Mouse (Mus musculus) heart, embryonic 16.5 days (tissue): ENCODE measurements at regions not wholly inside any gene's neighbourhood (a gene's known extent, or its start where the extent isn't known, plus 50 kb on each side); places are given as distances from the start of the nearest gene placed in this dataset.

Source experiments
- ATAC-seq: fragments of 200-750 bp; cut with Nextera tagmentation; replicated peaks from 2 replicates; pipeline ENCODE4 v1.8.0; 2017; ENCODE audit warnings: moderate number of reproducible peaks; ENCODE audit not compliant: insufficient read depth, low FRiP score; ENCODE audit errors: extremely low read depth
- H3K27ac ChIP-seq: fragments of 300-500 bp; sonication (generic); 2 replicates; pipeline ENCODE4 v1.5.1; 2014; ENCODE audit warnings: mild to moderate bottlenecking, low read length, control low read depth, moderate library complexity
- H3K27me3 ChIP-seq: fragments of 300-500 bp; sonication (generic); 2 replicates; pipeline ENCODE4 v1.6.1; 2014; ENCODE audit warnings: low read length, mixed read lengths; ENCODE audit not compliant: control insufficient read depth, insufficient read depth
- H3K36me3 ChIP-seq: fragments of 300-500 bp; sonication (generic); 2 replicates; pipeline ENCODE4 v1.6.1; 2014; ENCODE audit not compliant: control insufficient read depth, insufficient read depth
- H3K4me1 ChIP-seq: fragments of 300-500 bp; sonication (generic); 2 replicates; pipeline ENCODE4 v1.6.1; 2014; ENCODE audit warnings: low read length, mixed read lengths; ENCODE audit not compliant: control insufficient read depth, insufficient read depth
- H3K4me2 ChIP-seq: fragments of 300-500 bp; sonication (generic); 2 replicates; pipeline ENCODE4 v1.6.1; 2014; ENCODE audit warnings: low read depth, mild to moderate bottlenecking, control low read depth, low read length
- H3K4me3 ChIP-seq: fragments of 300-500 bp; sonication (generic); 2 replicates; pipeline ENCODE4 v1.5.1; 2014; ENCODE audit warnings: mild to moderate bottlenecking, control low read depth, low read length
- H3K9ac ChIP-seq: fragments of 300-500 bp; sonication (generic); 2 replicates; pipeline ENCODE4 v1.6.1; 2014; ENCODE audit warnings: low read length, control low read depth
- H3K9me3 ChIP-seq: fragments of 300-500 bp; sonication (generic); replicated peaks from 2 replicates; pipeline ENCODE4 v1.6.1; 2016; ENCODE audit warnings: low read length; ENCODE audit not compliant: control insufficient read depth
- WGBS: fragments of 180-500 bp; shearing (Covaris S2); extraction: QIAGEN DNeasy Blood & Tissue Kit; methylation state at CpG from one replicate; pipeline ENCODE4 v1.1.7; 2014; 5-methylcytosine and 5-hydroxymethylcytosine counted together

DNA sequence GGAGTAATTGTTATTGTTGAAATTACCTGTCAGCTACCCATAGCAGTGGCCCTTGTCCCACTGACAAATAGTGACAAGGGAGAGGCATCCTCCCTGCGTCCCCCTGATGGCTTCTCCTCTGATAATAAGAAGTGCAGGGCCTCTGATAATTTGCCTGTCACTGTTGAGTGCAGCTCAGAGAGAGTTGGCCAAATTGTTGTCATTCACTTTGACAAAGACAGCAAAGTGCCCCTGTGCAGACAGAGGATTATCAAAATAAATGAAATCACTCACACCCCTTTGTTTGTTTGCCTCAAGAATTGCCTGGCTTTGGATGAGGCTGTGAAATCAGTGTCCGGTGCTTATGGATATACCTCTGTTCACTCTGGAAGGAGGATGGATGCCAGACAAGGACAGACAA is 266.3 kb downstream of the Meis1 start:
- Histone ChIP-seq H3K27me3 (no peaks in the 10 kb centered on the region), H3K4me1 (peaks cover 5% of the 10 kb centered on the region; the same call in 1 of the 2 replicates), H3K36me3 (no peaks in the 10 kb centered on the region), H3K27ac (no peak overlapping the region), H3K4me3 (no peak overlapping the region), H3K9me3 (no peaks in the 10 kb centered on the region), H3K4me2 (no peak overlapping the region), H3K9ac (no peak overlapping the region)
- ATAC-seq: no peak
- 61% methylated on average over 2 of the region's 2 CpGs for WGBS

DNA sequence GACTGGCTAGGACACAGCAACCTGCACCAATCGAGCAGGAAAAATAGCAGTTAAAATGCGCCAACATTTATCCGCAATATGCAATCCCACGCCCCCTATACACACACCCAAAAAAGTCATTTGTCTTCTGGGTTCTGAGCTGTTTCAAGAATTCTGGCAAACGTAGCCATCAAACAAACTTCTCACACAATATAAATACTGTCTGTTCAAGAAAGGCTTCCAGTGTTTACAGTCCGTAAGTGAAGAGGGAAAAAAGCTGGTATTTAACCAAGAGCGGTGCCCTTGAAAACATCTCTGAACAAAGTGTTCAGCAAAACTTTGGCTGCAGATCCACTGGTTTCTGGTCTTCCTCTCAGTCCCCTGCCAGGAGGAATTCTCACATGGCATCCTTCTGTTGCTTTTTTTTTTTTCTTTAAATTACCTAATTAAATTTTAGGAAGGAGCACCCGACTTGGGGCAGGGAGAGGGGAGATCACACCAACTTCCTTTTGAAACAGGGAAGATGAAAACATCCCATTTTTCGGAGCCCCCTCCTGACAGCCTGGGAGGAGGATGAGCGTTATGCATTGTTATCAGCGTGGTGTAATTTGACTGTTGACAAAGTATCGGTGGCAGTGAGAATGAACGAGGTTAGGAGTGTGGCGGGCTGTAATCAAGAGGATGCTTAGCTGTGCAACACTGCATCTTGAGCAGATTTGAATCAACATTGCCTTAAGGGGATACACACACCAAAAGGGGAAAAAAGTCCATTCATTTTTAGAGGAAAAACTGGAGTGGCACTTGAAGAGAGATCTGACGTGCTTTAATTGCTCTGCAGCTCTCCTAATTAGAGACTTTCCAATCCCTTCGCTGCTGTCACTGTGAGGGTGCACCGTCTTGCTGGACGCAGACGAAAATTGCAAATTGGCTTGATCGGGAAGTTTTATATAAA is 267.6 kb downstream of the Meis1 start:
- Histone ChIP-seq H3K36me3 (no peaks in the 10 kb centered on the region), H3K27ac (no peak overlapping the region), H3K9ac (no peak overlapping the region; the same call in 1 of the 2 replicates), H3K4me1 (peaks cover 5% of the 10 kb centered on the region; the same call in 1 of the 2 replicates), H3K27me3 (no peaks in the 10 kb centered on the region), H3K4me2 (peak overlapping the region; percentile 50), H3K9me3 (no peaks in the 10 kb centered on the region), H3K4me3 (peak overlapping the region; percentile 13)
- 28% methylated on average over 20 of the region's 20 CpGs for WGBS
- no peak for ATAC-seq

DNA sequence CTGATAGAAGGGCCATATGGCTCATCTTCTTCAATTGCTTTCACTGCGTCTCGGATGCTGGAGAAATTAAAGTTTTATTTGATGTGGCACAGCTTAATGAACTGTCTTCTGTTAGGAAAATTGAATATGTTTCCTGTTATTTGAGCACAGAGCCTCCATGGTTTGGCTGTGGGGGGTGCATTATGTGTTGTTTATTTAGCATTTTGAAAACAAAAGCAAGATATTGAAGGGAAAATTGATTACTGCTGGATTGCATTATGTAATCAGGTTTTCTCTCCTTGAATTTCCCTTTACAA is 268.8 kb downstream of the Meis1 start:
- no peak overlapping the region for H3K27ac ChIP-seq
- H3K27me3 ChIP-seq: no peaks in the 10 kb centered on the region
- no peak overlapping the region for H3K4me3 ChIP-seq
- H3K36me3 ChIP-seq: no peaks in the 10 kb centered on the region
- no peaks in the 10 kb centered on the region for H3K9me3 ChIP-seq
- ATAC-seq: no peak
- no peak overlapping the region for H3K4me2 ChIP-seq
- peaks cover 5% of the 10 kb centered on the region; the same call in 1 of the 2 replicates for H3K4me1 ChIP-seq
- no peak overlapping the region for H3K9ac ChIP-seq
- WGBS: 78% methylated on average over 2 of the region's 2 CpGs

DNA sequence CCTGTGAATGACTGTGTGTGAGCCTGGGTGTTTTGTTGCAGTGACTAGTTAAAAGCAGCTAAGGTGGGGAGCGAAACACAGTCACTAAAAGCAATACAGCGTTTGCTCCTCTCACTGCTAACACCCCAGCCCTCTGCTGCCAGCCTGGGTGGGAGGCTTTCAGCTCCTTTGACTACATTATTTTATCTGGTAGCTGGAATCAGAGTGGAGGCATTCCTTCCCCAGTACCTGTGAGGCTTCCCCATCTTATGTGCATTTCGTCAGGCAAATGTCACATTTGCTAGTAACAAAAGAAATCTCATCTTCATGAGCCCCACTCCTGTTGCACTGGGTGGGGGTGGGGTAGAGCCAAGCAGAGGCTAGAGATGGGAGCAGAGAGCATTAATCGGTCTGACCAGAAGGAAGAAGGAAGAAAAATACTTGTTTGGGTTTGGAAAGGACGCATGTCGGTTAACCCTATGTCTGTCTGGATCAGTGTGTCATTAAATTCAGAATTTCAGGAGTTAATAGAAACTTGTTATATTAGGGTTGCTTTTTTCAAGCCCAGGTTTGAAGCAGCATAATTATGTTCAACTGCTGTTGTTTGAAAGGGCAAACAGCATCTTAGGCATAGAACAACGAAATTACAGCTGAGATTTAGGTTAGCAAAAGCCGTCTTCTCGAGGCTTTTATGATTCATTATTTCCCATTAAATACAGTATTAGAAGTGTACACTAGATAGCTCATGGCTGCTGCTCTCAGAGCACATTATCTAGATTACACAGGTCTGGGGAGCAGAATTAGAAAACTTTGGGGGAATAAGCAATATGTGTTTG is 269.3 kb downstream of the Meis1 start:
- H3K4me1 ChIP-seq: peaks cover 5% of the 10 kb centered on the region; the same call in 1 of the 2 replicates
- H3K4me2 ChIP-seq: no peak overlapping the region
- H3K36me3 ChIP-seq: no peaks in the 10 kb centered on the region
- no peaks in the 10 kb centered on the region for H3K27me3 ChIP-seq
- H3K4me3 ChIP-seq: no peak overlapping the region
- H3K27ac ChIP-seq: no peak overlapping the region
- WGBS: 55% methylated on average over 9 of the region's 9 CpGs
- ATAC-seq: no peak
- no peak overlapping the region for H3K9ac ChIP-seq
- H3K9me3 ChIP-seq: no peaks in the 10 kb centered on the region

DNA sequence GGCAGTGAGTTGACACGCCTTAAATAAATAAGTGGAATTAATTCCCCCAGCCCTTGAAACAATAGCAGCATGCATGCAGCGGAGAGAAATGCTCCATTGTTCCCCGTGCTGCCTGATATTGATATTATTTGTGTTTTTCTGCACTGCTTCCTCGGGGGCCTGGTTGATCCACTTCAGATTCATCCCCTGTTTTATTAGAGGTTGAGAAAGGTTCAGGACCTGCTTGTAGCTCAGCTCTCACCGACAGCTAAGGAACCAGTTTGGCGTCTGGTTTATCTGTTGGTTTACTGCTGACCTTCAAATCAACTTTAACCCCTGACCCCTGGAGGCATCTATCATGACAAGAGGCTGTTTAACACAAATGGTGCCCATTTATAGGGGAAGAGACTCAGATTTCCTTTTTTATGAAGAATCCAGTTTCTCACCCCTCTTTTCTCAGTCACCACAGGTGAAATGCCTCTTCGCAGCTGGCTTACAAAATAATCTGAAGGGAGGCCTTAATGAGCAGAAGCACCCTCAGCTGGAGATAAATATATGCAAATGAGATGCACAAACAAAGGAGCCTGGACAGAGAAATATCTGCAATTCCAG is 270.8 kb downstream of the Meis1 start:
- H3K4me1 ChIP-seq: peaks cover 5% of the 10 kb centered on the region; the same call in 1 of the 2 replicates
- no peak overlapping the region for H3K9ac ChIP-seq
- no peaks in the 10 kb centered on the region for H3K27me3 ChIP-seq
- WGBS: 45% methylated on average over 7 of the region's 7 CpGs
- H3K4me3 ChIP-seq: no peak overlapping the region
- no peak overlapping the region for H3K4me2 ChIP-seq
- H3K27ac ChIP-seq: no peak overlapping the region
- ATAC-seq: no peak
- no peaks in the 10 kb centered on the region for H3K36me3 ChIP-seq
- no peaks in the 10 kb centered on the region for H3K9me3 ChIP-seq

DNA sequence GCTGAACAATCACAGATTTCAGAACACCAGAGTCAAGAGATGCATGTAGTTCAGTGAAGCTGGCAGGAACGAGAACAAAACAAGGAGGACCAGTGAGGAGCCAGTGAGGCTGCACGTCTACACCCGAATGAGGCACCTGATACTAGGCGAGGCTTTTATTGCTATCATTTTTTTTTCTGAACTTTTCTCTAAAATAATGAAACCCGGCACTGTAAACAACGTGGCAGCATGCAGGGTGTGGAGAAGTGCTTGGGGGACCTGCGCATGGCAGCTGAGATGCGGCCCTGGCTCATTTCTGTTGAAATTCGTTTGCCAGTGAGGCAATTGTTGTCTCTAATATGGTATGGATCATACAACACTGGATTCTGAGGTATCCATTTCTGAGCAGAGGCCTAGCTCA is 271.4 kb downstream of the Meis1 start:
- Histone ChIP-seq H3K27ac (no peak overlapping the region), H3K9ac (no peak overlapping the region), H3K4me3 (no peak overlapping the region), H3K36me3 (no peaks in the 10 kb centered on the region), H3K4me1 (peaks cover 5% of the 10 kb centered on the region; the same call in 1 of the 2 replicates), H3K9me3 (no peaks in the 10 kb centered on the region), H3K27me3 (no peaks in the 10 kb centered on the region), H3K4me2 (no peak overlapping the region)
- WGBS: 76% methylated on average over 9 of the region's 9 CpGs
- no peak for ATAC-seq

DNA sequence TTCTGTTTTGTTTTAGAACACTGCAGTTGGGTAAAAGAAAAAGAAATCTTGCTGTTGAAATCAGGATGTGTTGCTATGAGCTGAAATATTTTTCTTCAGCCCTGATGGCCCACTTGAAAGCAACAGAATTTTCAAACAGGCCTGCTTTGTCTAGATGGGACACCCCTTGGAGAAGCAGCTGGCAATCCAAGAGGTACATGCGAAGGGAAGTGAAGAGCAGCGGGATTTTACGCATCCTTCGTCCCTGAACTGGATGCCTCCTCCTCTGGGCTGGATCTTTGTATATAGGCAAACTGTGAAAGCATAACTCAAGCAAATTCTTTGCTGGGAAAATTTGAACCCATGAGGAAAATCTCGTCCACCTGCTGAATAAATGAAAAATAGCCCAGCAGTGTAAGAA is 272.3 kb downstream of the Meis1 start:
- H3K27ac ChIP-seq: no peak overlapping the region
- H3K4me1 ChIP-seq: peaks cover 3% of the 10 kb centered on the region; the same call in 1 of the 2 replicates
- ATAC-seq: no peak
- H3K36me3 ChIP-seq: no peaks in the 10 kb centered on the region
- H3K4me3 ChIP-seq: no peak overlapping the region
- H3K27me3 ChIP-seq: no peaks in the 10 kb centered on the region
- no peak overlapping the region for H3K9ac ChIP-seq
- H3K4me2 ChIP-seq: no peak overlapping the region
- WGBS: 79% methylated on average over 5 of the region's 5 CpGs
- H3K9me3 ChIP-seq: no peaks in the 10 kb centered on the region

DNA sequence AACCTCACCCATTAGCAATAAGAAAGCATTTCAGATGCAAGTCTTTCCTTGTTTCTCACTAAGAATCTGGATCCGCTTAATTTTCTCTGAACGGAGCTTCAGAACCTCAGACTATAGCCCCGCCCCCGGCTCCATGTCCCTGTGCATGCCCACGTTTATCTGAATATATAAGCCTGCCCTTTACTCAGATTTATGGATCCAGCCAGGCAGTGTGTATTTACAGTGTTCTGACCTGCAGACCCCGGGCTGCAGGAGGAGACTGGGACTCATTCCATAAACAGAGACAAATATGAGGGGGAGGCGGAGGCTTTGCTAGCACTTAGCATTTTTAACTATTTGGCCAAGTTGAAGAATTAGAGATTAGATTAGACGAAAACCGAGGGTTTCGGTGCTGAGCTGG is 272.9 kb downstream of the Meis1 start:
- WGBS: 42% methylated on average over 10 of the region's 10 CpGs
- Histone ChIP-seq H3K4me2 (no peak overlapping the region), H3K9ac (no peak overlapping the region), H3K36me3 (no peaks in the 10 kb centered on the region), H3K4me1 (no peaks in the 10 kb centered on the region), H3K9me3 (no peaks in the 10 kb centered on the region), H3K27me3 (no peaks in the 10 kb centered on the region), H3K27ac (no peak overlapping the region), H3K4me3 (no peak overlapping the region)
- ATAC-seq: no peak
